Mouse (Mus musculus) kidney, adult 2 months (tissue): ENCODE results near the gene Kif18b. TPM values are rescaled to one million over a fixed set of nuclear protein-coding genes. Genes with fewer than 3 reads are reported as not detected.

Experiments
- DNase-seq: peaks from one replicate; pipeline ENCODE4 v3.0.0; 2021
- H3K27ac ChIP-seq: fragments of 200-500 bp; 2 replicates; pipeline ENCODE4 v1.5.1; 2012; ENCODE audit warnings: low read depth, low read length, control low read depth, inconsistent platforms; ENCODE audit not compliant: insufficient read depth
- H3K27me3 ChIP-seq: fragments of 200-500 bp; replicated peaks from 2 replicates; pipeline ENCODE4 v1.6.1; 2012; ENCODE audit warnings: mild to moderate bottlenecking, moderate library complexity, low read length, inconsistent platforms; ENCODE audit not compliant: control insufficient read depth, insufficient read depth
- H3K36me3 ChIP-seq: fragments of 200-500 bp; 2 replicates; pipeline ENCODE4 v1.6.1; 2012; ENCODE audit warnings: mild to moderate bottlenecking, moderate library complexity, low read length, inconsistent platforms; ENCODE audit not compliant: control insufficient read depth, insufficient read depth
- H3K4me1 ChIP-seq: fragments of 200-500 bp; 2 replicates; pipeline ENCODE4 v1.6.1; 2011; ENCODE audit warnings: low read length; ENCODE audit not compliant: control insufficient read depth, insufficient read depth
- H3K4me3 ChIP-seq: fragments of 200-500 bp; 2 replicates; pipeline ENCODE4 v1.5.1; 2011; ENCODE audit warnings: mild to moderate bottlenecking, low read depth, low read length, control low read depth; ENCODE audit not compliant: insufficient read depth
- CTCF ChIP-seq: fragments of 200-500 bp; conservative IDR thresholded peaks from 2 replicates; pipeline ENCODE4 v1.5.1; 2011; ENCODE audit warnings: low read depth, mild to moderate bottlenecking, control low read depth, low read length, moderate library complexity, mixed read lengths; ENCODE audit not compliant: insufficient read depth, insufficient read length
- POLR2A ChIP-seq: fragments of 200-500 bp; IDR thresholded peaks from one replicate; pipeline ENCODE4 v1.6.1; 2011; ENCODE audit warnings: low read depth, low read length, control low read depth
- WGBS: fragments of 180-500 bp; shearing (Covaris S2); methylation state at CpG from one replicate; pipeline ENCODE4 v1.1.7; 2018; 5-methylcytosine and 5-hydroxymethylcytosine counted together
- polyA plus RNA-seq: library from polyadenylated mRNA; depleted of rRNA; stranded (reverse); fragments of >200 nt; gene quantifications from 2 replicates; pipeline ENCODE4 v1.2.3, GENCODE M21; 2012

The Kif18b gene
- polyA plus RNA-seq, 1 experiment = 0.27 TPM

GRCm38 (mm10) chr11:102961082-102961481, 36.2 kb upstream of the Kif18b start:
- H3K4me3 ChIP-seq = no peak overlapping the region
- DNase-seq = no peak
- no peak overlapping the region for H3K27ac ChIP-seq
- H3K36me3 ChIP-seq = no peaks in the 10 kb centered on the region
- H3K4me1 ChIP-seq = no peaks in the 10 kb centered on the region
- H3K27me3 ChIP-seq = no peaks in the 10 kb centered on the region
- WGBS = 90% methylated on average over 4 of the region's 4 CpGs
- TF ChIP-seq CTCF (no peak), POLR2A (no peak)

- TF ChIP-seq POLR2A = no peak
- no peak for TF ChIP-seq CTCF
- Histone ChIP-seq H3K27me3 (no peaks in the 10 kb centered on the region), H3K4me1 (no peaks in the 10 kb centered on the region), H3K4me3 (no peak overlapping the region), H3K36me3 (no peaks in the 10 kb centered on the region), H3K27ac (no peak overlapping the region)
- no peak for DNase-seq
- 84% methylated on average over 1 of the region's 1 CpGs for whole genome bisulfite sequencing
These were observed 33.9 kb upstream of the Kif18b start for GRCm38 (mm10) chr11:102958870-102959269.

- 89% methylated on average over 6 of the region's 6 CpGs for WGBS
- H3K27me3 ChIP-seq = no peaks in the 10 kb centered on the region
- H3K4me3 ChIP-seq = no peak overlapping the region
- H3K27ac ChIP-seq = no peak overlapping the region
- no peaks in the 10 kb centered on the region for H3K36me3 ChIP-seq
- no peak for TF ChIP-seq POLR2A
- no peak for TF ChIP-seq CTCF
- no peaks in the 10 kb centered on the region for H3K4me1 ChIP-seq
- no peak for DNase-seq
These were observed 33.5 kb upstream of the Kif18b start for GRCm38 (mm10) chr11:102958431-102958830.

GRCm38 (mm10) chr11:102957692-102958091, 32.8 kb upstream of the Kif18b start:
- H3K4me3 ChIP-seq = no peak overlapping the region
- H3K27ac ChIP-seq = no peak overlapping the region
- TF ChIP-seq CTCF = no peak
- TF ChIP-seq POLR2A = no peak
- DNase-seq = no peak
- no peaks in the 10 kb centered on the region for H3K36me3 ChIP-seq
- no peaks in the 10 kb centered on the region for H3K4me1 ChIP-seq
- 81% methylated on average over 8 of the region's 8 CpGs for WGBS
- no peaks in the 10 kb centered on the region for H3K27me3 ChIP-seq

GRCm38 (mm10) chr11:102956962-102957614, 32.2 kb upstream of the Kif18b start:
- no peak overlapping the region for H3K27ac ChIP-seq
- TF ChIP-seq CTCF (no peak), POLR2A (no peak)
- H3K36me3 ChIP-seq = no peaks in the 10 kb centered on the region
- H3K27me3 ChIP-seq = no peaks in the 10 kb centered on the region
- no peaks in the 10 kb centered on the region for H3K4me1 ChIP-seq
- WGBS = 61% methylated on average over 16 of the region's 16 CpGs
- no peak for DNase-seq
- no peak overlapping the region for H3K4me3 ChIP-seq

- H3K27me3 ChIP-seq = no peaks in the 10 kb centered on the region
- 43% methylated on average over 6 of the region's 6 CpGs for WGBS
These were observed 28.0 kb upstream of the Kif18b start for GRCm38 (mm10) chr11:102952922-102953321.

GRCm38 (mm10) chr11:102948043-102948961, 23.4 kb upstream of the Kif18b start:
- Histone ChIP-seq H3K4me3 (peak overlapping the region; percentile 50), H3K4me1 (no peaks in the 10 kb centered on the region), H3K27me3 (peaks cover 3% of the 10 kb centered on the region; the same call in 1 of the 2 replicates), H3K27ac (no peak overlapping the region), H3K36me3 (no peaks in the 10 kb centered on the region)
- TF ChIP-seq POLR2A (no peak), CTCF (no peak)
- 4% methylated on average over 51 of the region's 51 CpGs for WGBS
- peak; percentile 85 for DNase-seq

More at GRCm38 (mm10) chr11:102952922-102953321, 28.0 kb upstream of the Kif18b start:
- TF ChIP-seq CTCF (no peak), POLR2A (no peak)
- Histone ChIP-seq H3K4me1 (no peaks in the 10 kb centered on the region), H3K36me3 (no peaks in the 10 kb centered on the region), H3K27ac (no peak overlapping the region), H3K4me3 (no peak overlapping the region)
- no peak for DNase-seq
